Mouse (Mus musculus) embryonic facial prominence, embryonic 12.5 days (tissue): ENCODE results near the gene Ppip5k1. TPM values are rescaled to one million over a fixed set of nuclear protein-coding genes. Genes with fewer than 3 reads are reported as not detected.

Source experiments
- ATAC-seq: fragments of 200-750 bp; cut with Nextera tagmentation; 2 replicates; pipeline ENCODE4 v1.8.0; 2017; ENCODE audit not compliant: insufficient number of reproducible peaks, insufficient read depth, low FRiP score, low TSS enrichment
- H3K27ac ChIP-seq: fragments of 300-500 bp; sonication (generic); 2 replicates; pipeline ENCODE4 v1.5.1; 2016; ENCODE audit warnings: mild to moderate bottlenecking
- H3K27me3 ChIP-seq: fragments of 300-500 bp; sonication (generic); 2 replicates; pipeline ENCODE4 v1.6.1; 2016; ENCODE audit warnings: mild to moderate bottlenecking, moderate library complexity
- H3K36me3 ChIP-seq: fragments of 300-500 bp; sonication (generic); 2 replicates; pipeline ENCODE4 v1.6.1; 2016; ENCODE audit warnings: mild to moderate bottlenecking
- H3K4me1 ChIP-seq: fragments of 300-500 bp; sonication (generic); 2 replicates; pipeline ENCODE4 v1.6.1; 2016
- H3K4me2 ChIP-seq: fragments of 300-500 bp; sonication (generic); replicated peaks from 2 replicates; pipeline ENCODE4 v1.6.1; 2016; ENCODE audit warnings: mild to moderate bottlenecking, moderate library complexity
- H3K4me3 ChIP-seq: fragments of 300-500 bp; sonication (generic); 2 replicates; pipeline ENCODE4 v1.5.1; 2016; ENCODE audit warnings: mild to moderate bottlenecking
- H3K9ac ChIP-seq: fragments of 300-500 bp; sonication (generic); 2 replicates; pipeline ENCODE4 v1.6.1; 2016; ENCODE audit warnings: mild to moderate bottlenecking, moderate library complexity
- H3K9me3 ChIP-seq: fragments of 300-500 bp; sonication (generic); 2 replicates; pipeline ENCODE4 v1.6.1; 2016; ENCODE audit warnings: mild to moderate bottlenecking, moderate library complexity
- WGBS: fragments of 180-500 bp; shearing (Covaris S2); methylation state at CpG from one replicate; pipeline ENCODE4 v1.1.7; 2016; 5-methylcytosine and 5-hydroxymethylcytosine counted together
- polyA plus RNA-seq: library from polyadenylated mRNA; unstranded; fragments of >200 nt; fragmentation: Nextera tagmentation; extraction: Ambion mirVana; gene quantifications from 2 replicates; pipeline ENCODE4 v1.2.1, GENCODE M21; 2016

The Ppip5k1 gene
- polyA plus RNA-seq, 1 experiment from 2014 or later: 13.9 TPM

DNA sequence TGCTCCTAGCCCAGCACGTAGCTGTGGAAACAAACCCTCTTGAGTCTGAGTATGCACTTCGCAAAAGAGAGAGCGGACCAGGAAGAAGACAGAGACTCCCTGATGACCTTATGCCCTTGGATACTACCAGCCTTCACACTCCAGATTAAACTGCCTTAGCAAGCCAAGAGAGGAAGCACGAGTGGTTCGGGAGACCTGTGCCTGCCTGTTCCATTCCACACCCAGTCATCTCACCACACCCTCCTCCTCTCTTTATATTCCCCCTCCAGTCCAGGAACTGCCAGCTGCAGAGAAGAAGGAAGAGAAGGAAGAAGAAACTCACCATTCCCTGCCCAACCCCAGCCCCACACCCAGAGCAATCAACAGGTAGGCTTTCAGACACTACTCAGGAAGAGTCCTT is 2.3 kb upstream of the Ppip5k1 start, which contains the start of gene Ckmt1:
Ckmt1 (plus strand) TSS at position 221 of the 400 bp plus-strand sequence.
- no peak for ATAC-seq
- 56% methylated on average over 5 of the region's 5 CpGs for WGBS
- peak within 1 kb of the TSS; percentile 32 for H3K4me3 ChIP-seq
- peak within 1 kb of the TSS; percentile 36 for H3K9ac ChIP-seq
- peak within 1 kb of the TSS; percentile 59 for H3K4me2 ChIP-seq
- H3K4me1 ChIP-seq: peaks cover 22% of the 10 kb centered on the region
- H3K9me3 ChIP-seq: no peaks in the 10 kb centered on the region
- peak within 1 kb of the TSS; percentile 60 for H3K27ac ChIP-seq
- no peaks in the 10 kb centered on the region for H3K27me3 ChIP-seq
- H3K36me3 ChIP-seq: no peaks in the 10 kb centered on the region

DNA sequence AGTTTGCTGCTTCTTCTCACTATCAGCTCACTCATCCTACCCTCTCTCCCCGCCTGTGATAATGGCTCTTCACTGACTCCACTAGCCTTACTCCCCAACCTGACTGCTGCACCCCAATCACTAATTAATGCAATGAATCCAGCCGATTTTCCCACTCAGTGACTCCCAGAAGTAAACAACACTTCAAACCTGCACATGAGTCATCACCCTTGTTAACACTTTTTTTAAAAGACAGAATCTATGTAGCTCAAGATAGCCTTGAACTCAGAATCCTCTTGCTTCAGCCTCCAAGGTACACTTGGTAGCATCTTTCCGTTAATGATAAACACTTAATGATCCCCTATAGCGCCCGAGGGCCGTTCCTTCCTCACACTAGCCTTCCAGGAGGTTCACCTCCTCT is 818 bp downstream of the Ppip5k1 start:
- Histone ChIP-seq H3K4me3 (peak overlapping the region; percentile 61), H3K9me3 (no peaks in the 10 kb centered on the region), H3K4me1 (peaks cover 22% of the 10 kb centered on the region), H3K27ac (peak overlapping the region; percentile 65; the same call in 1 of the 2 replicates), H3K4me2 (peak overlapping the region; percentile 79), H3K27me3 (no peaks in the 10 kb centered on the region), H3K36me3 (no peaks in the 10 kb centered on the region), H3K9ac (peak overlapping the region; percentile 79)
- 9% methylated on average over 6 of the region's 6 CpGs for WGBS
- ATAC-seq: no peak

DNA sequence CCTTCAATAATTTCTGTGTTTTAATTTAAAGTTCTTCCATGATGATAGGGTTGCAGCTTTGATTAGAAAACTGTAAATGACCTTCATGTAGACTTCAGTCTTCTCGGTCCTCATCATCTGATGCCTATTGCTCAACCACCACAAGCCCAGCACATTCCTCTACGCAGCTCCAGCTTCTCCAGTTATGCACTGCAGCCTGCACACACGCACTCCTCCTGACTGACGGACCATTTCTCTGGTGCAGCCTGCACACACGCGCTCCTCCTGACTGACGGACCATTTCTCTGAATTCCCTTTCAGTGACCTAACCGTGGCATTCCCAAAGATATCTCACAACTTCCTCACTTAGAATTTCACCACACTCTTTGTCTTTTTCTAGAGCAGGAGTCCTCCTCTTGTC is 2.0 kb downstream of the Ppip5k1 start:
- Histone ChIP-seq H3K27me3 (no peaks in the 10 kb centered on the region), H3K9me3 (no peaks in the 10 kb centered on the region), H3K9ac (no peak overlapping the region), H3K4me1 (peaks cover 13% of the 10 kb centered on the region), H3K4me3 (no peak overlapping the region), H3K27ac (no peak overlapping the region), H3K36me3 (no peaks in the 10 kb centered on the region), H3K4me2 (no peak overlapping the region)
- no peak for ATAC-seq
- WGBS: 76% methylated on average over 8 of the region's 8 CpGs

DNA sequence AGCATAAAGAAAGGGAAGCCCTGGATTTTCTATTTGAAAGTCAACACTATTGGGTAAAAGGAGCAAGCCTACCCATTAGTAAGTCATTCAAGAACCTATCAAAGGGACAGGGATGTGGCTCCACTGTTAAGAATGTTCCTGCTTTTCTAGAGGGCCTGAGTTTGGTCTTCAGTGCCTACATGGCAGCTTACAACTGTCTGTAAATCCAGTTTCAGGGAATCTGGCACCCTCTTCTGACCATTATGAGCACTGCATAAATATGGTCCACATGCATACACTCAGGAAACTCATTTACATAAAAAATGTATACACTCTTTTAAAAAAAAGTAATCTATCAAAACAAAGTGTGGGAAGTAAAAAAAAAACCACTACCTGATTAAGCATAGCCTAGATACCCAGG is 16.1 kb downstream of the Ppip5k1 start:
- H3K27ac ChIP-seq: no peak overlapping the region
- H3K27me3 ChIP-seq: no peaks in the 10 kb centered on the region
- no peaks in the 10 kb centered on the region for H3K4me1 ChIP-seq
- no peak for ATAC-seq
- no peak overlapping the region for H3K4me2 ChIP-seq
- H3K9me3 ChIP-seq: no peaks in the 10 kb centered on the region
- no peak overlapping the region for H3K4me3 ChIP-seq
- H3K36me3 ChIP-seq: no peaks in the 10 kb centered on the region; the same call in 1 of the 2 replicates
- H3K9ac ChIP-seq: no peak overlapping the region

DNA sequence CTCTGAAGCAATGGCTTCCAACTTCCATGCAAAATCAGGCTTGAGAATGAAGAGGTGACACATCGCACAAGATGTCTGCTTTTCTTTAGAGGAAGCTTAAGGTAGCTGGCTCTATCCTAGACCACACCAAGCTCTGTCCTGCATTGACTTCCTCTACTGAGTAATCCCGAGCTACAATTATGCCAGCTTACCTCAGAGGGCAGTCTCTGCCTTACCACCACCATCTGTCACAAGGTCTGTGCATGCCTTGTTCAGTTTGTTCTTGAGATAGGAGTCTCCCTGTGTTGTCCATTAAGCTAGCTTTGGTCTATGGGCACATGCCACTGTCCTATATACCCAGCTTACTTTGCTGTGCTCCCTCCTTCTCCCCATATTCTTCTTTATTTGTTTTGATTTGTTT is 25.7 kb downstream of the Ppip5k1 start:
- 93% methylated on average over 2 of the region's 2 CpGs for WGBS
- H3K4me3 ChIP-seq: no peak overlapping the region
- ATAC-seq: no peak
- H3K36me3 ChIP-seq: no peaks in the 10 kb centered on the region
- H3K27ac ChIP-seq: no peak overlapping the region
- no peak overlapping the region for H3K9ac ChIP-seq
- no peaks in the 10 kb centered on the region for H3K9me3 ChIP-seq
- H3K4me1 ChIP-seq: no peaks in the 10 kb centered on the region
- no peak overlapping the region for H3K4me2 ChIP-seq
- H3K27me3 ChIP-seq: no peaks in the 10 kb centered on the region

DNA sequence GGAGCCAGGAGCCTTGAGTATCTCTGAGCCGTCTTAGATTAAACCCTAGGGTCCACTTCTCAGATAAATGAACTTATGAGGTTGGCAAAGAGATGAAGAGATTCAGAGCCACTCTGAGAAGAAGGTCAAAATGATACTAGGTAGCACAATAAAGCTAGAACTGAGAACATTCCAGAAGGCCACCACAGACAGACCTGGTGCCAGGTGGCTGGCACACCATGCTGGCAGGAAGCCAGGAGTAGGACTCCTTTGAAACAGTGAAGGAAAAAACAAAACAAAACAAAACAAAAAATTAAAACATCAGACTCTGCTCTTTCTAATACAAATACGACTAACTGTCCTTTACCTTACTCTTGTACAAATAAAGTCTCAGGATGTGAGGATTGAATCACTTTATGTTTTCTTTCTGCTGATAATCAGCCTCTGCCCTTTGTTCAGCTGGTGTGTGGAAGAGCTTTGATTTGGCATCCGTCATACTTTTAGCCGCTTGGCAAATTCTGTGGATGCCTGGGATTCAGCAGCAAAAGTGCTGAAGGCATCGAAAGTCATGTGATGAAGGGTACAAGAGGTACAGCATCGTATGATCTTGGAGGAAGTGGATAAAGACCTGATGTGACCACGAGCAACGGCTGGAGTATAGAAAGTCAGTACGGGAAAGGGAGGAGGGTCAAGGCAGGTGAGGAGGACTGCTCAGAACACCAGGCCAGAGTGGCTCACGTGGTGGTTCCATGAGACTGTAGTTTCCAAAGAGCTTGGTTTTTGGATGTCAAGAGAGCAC is 31.3 kb downstream of the Ppip5k1 start:
- Histone ChIP-seq H3K4me3 (no peak overlapping the region), H3K4me1 (no peaks in the 10 kb centered on the region), H3K9me3 (no peaks in the 10 kb centered on the region), H3K4me2 (no peak overlapping the region), H3K36me3 (no peaks in the 10 kb centered on the region), H3K27ac (no peak overlapping the region), H3K27me3 (no peaks in the 10 kb centered on the region), H3K9ac (no peak overlapping the region)
- ATAC-seq: no peak
- 83% methylated on average over 10 of the region's 10 CpGs for WGBS

DNA sequence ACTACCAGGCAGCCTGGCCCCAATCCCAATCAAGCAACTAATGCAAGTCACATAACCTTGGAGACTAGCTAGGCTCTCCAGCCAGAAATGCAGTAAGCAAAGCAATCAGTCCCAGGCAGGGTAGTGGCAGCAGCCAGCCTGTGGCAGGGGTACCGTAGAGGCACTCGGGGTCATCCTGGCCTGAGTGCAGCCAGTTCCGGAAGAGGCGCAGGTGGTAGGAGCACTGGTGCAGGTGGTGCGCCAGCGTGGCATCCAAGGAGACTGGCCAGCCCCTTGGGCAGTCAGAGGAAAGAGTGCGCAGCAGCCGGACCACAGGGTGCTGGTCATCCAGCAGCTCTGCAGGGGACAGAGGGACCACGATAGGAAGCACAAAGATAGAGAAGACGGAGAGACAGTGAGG is 32.2 kb downstream of the Ppip5k1 start:
- H3K9me3 ChIP-seq: no peaks in the 10 kb centered on the region
- H3K36me3 ChIP-seq: no peaks in the 10 kb centered on the region
- 94% methylated on average over 10 of the region's 10 CpGs for WGBS
- H3K4me3 ChIP-seq: no peak overlapping the region
- no peak overlapping the region for H3K27ac ChIP-seq
- H3K27me3 ChIP-seq: no peaks in the 10 kb centered on the region
- no peak for ATAC-seq
- H3K4me1 ChIP-seq: no peaks in the 10 kb centered on the region
- H3K4me2 ChIP-seq: no peak overlapping the region
- H3K9ac ChIP-seq: no peak overlapping the region

DNA sequence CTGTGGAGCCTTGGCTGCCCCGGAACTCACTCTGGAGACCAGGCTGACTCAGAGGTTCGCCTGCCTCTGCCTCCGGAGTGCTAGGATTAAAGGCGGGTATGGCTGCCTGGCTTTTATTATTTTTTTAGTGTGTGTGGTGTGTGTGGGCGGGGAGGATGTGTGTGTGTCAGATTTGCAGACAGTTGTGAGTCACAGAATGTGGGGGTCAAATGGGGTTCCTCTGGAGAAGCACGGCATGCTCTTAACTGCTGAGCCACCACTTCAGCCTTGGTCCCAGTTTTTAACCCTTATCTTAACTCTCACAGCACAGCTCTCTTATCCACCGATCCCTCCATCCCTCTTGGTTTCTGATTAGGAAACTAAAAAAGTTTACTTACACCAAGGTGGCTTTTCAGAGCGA is 38.9 kb downstream of the Ppip5k1 start:
- Histone ChIP-seq H3K27me3 (no peaks in the 10 kb centered on the region), H3K36me3 (no peaks in the 10 kb centered on the region), H3K9me3 (no peaks in the 10 kb centered on the region), H3K4me3 (no peak overlapping the region), H3K27ac (no peak overlapping the region), H3K9ac (no peak overlapping the region), H3K4me1 (no peaks in the 10 kb centered on the region), H3K4me2 (no peak overlapping the region)
- no peak for ATAC-seq
- 74% methylated on average over 8 of the region's 8 CpGs for WGBS

DNA sequence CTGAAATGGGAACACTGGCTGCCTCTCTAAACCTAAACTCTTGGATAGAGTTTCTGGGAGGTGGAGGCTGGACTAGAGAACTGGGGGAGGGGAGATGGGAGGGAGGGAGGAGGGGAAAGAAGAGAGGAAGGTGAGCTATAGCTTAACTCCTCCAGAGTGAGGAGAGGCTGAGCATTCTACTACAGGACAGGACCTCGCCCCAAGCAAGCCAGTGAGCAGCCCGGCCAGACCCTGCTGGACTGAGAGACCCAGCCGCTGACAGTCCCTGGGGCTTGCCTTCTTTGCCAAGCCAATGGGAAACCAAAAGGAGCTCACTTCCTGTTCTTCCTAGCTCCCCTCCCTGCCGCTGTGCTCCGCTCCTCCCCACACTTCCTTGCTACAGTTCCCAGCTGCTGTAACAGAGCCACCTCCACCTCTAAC is 46.2 kb downstream of the Ppip5k1 start:
- no peak overlapping the region for H3K9ac ChIP-seq
- 0 out of 2 replicates have a peak, but pooled peaks cover 7% of the 10 kb centered on the region for H3K4me1 ChIP-seq
- H3K4me2 ChIP-seq: peak overlapping the region; percentile 24
- WGBS: 11% methylated on average over 5 of the region's 5 CpGs
- no peak overlapping the region for H3K4me3 ChIP-seq
- peaks cover 3% of the 10 kb centered on the region; the same call in 1 of the 2 replicates for H3K36me3 ChIP-seq
- H3K27ac ChIP-seq: no peak overlapping the region
- no peaks in the 10 kb centered on the region for H3K27me3 ChIP-seq
- ATAC-seq: 0 out of 2 replicates have a peak, but pooled peaks have one; percentile 30
- no peaks in the 10 kb centered on the region for H3K9me3 ChIP-seq

DNA sequence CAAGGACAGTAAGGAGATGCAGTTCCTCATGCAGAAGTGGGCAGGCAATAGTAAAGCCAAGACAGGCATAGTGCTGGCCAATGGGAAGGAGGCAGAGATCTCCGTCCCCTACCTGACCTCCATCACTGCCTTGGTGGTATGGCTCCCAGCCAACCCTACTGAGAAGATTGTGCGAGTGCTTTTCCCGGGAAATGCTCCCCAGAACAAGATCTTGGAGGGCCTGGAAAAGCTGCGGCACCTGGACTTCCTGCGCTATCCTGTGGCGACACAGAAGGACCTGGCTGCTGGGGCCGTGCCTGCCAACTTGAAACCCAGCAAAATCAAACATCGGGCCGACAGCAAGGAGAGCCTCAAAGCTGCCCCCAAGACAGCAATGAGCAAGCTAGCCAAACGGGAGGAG is 55.2 kb downstream of the Ppip5k1 start:
- H3K36me3 ChIP-seq: peaks cover 24% of the 10 kb centered on the region
- no peak overlapping the region for H3K9ac ChIP-seq
- H3K27me3 ChIP-seq: peaks cover 54% of the 10 kb centered on the region
- no peaks in the 10 kb centered on the region for H3K9me3 ChIP-seq
- 84% methylated on average over 10 of the region's 10 CpGs for WGBS
- H3K27ac ChIP-seq: no peak overlapping the region
- peaks cover 22% of the 10 kb centered on the region for H3K4me1 ChIP-seq
- no peak overlapping the region for H3K4me2 ChIP-seq
- H3K4me3 ChIP-seq: no peak overlapping the region
- no peak for ATAC-seq

DNA sequence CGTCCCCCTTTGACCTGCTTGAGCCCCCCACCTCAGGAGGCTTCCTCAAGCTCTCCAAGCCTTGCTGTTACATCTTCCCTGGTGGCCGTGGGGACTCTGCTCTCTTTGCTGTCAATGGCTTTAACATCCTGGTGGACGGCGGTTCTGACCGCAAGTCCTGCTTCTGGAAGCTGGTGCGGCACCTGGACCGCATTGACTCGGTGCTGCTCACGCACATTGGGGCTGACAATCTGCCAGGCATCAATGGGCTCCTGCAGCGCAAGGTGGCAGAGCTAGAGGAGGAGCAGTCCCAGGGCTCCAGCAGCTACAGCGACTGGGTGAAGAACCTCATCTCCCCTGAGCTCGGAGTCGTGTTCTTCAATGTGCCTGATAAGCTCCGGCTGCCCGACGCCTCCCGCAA is 55.7 kb downstream of the Ppip5k1 start:
- peaks cover 24% of the 10 kb centered on the region for H3K36me3 ChIP-seq
- no peak overlapping the region for H3K9ac ChIP-seq
- no peak overlapping the region for H3K4me3 ChIP-seq
- no peak for ATAC-seq
- no peak overlapping the region for H3K27ac ChIP-seq
- H3K4me2 ChIP-seq: no peak overlapping the region
- peaks cover 54% of the 10 kb centered on the region for H3K27me3 ChIP-seq
- H3K4me1 ChIP-seq: peaks cover 27% of the 10 kb centered on the region
- no peaks in the 10 kb centered on the region for H3K9me3 ChIP-seq
- 88% methylated on average over 17 of the region's 17 CpGs for WGBS

DNA sequence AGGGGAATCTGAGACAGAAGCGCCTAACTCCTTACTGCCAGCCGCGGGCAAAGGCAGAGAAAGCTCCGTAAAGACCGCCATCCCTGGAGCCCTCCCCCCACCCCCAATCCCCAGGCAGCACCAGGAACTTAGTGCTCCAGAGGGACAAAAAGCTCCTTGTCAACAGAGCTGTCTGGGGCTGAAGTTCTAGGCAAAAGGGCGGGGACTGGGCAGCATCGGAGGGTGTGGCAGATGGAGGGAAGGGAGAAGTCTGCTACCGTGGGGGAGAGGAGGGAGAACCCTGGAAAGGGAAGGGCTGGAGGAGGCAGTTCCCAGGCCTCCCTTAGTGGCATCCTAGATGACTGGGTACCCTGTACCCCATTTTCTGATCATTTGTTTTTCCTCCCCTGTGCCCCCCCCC is 57.1 kb downstream of the Ppip5k1 start:
- Histone ChIP-seq H3K9me3 (no peaks in the 10 kb centered on the region), H3K36me3 (peaks cover 21% of the 10 kb centered on the region), H3K4me2 (peak overlapping the region; percentile 73; the same call in 1 of the 2 replicates), H3K4me1 (peaks cover 34% of the 10 kb centered on the region), H3K27ac (no peak overlapping the region), H3K9ac (no peak overlapping the region), H3K4me3 (no peak overlapping the region), H3K27me3 (peaks cover 54% of the 10 kb centered on the region)
- no peak for ATAC-seq
- WGBS: 2% methylated on average over 8 of the region's 8 CpGs
